Mouse (Mus musculus) spleen, adult 12 weeks (tissue): ENCODE measurements around the gene Nlrp5.
"Not testable (repeated sequence)": the region's sequence is repeated elsewhere in the genome, so short reads cannot be mapped to it uniquely, and the experiment has no call there.

Experiments used
- DNase-seq: peaks from one replicate; pipeline ENCODE4 v3.0.0; 2022; ENCODE audit warnings: low spot score

The Nlrp5 gene

GRCm38 (mm10) chr7:23385589-23385988 lies at the start of gene Nlrp5:
Gene Nlrp5 (plus strand): TSS chr7:23385889.
- DNase-seq, result no peak

- not testable (repeated sequence) for DNase-seq
Measured at GRCm38 (mm10) chr7:23358311-23358710, 27.4 kb upstream of the Nlrp5 start.

- DNase-seq, result not testable (repeated sequence)
Measured at GRCm38 (mm10) chr7:23470201-23470600, 84.5 kb downstream of the Nlrp5 start.

- DNase-seq, result not testable (repeated sequence)
Measured at GRCm38 (mm10) chr7:23470832-23471231, 85.1 kb downstream of the Nlrp5 start.

GRCm38 (mm10) chr7:23472886-23473285 lies 87.2 kb downstream of the Nlrp5 start:
- not testable (repeated sequence) for DNase-seq
